Mouse (Mus musculus): ENCODE data around the gene Ppm1e. TPM values are rescaled to one million over a fixed set of nuclear protein-coding genes. Genes with fewer than 3 reads are reported as not detected.

Gene Ppm1e
- polyA plus RNA-seq, 1 experiment from 2014 or later, result 20.5 TPM

Other genes with a start within 250 kb of the Ppm1e start
- 114 and 127 TPM in 2 replicates for gene Ska2, start 249.8 kb downstream of the Ppm1e start, polyA plus RNA-seq (2016; fragmentation: Nextera tagmentation; extraction: Ambion mirVana)
- 105 and 114 TPM in 2 replicates for gene Trim37, start 231.9 kb downstream of the Ppm1e start, polyA plus RNA-seq (2016; fragmentation: Nextera tagmentation; extraction: Ambion mirVana)
- gene Rad51c, start 45.9 kb upstream of the Ppm1e start, polyA plus RNA-seq (2016; fragmentation: Nextera tagmentation; extraction: Ambion mirVana), result 11.8 and 12.1 TPM in 2 replicates
- 0.35 and 0.42 TPM in 2 replicates for gene Tex14, start 46.0 kb upstream of the Ppm1e start, polyA plus RNA-seq (2016; fragmentation: Nextera tagmentation; extraction: Ambion mirVana)
- gene Gm11492, start 207.6 kb upstream of the Ppm1e start, polyA plus RNA-seq (2016; fragmentation: Nextera tagmentation; extraction: Ambion mirVana), result not detected in 2 replicates
- gene Sept4, start 209.9 kb upstream of the Ppm1e start, polyA plus RNA-seq (2016; fragmentation: Nextera tagmentation; extraction: Ambion mirVana), result 8.1 and 8.3 TPM in 2 replicates
- gene Mtmr4, start 233.1 kb upstream of the Ppm1e start, polyA plus RNA-seq (2016; fragmentation: Nextera tagmentation; extraction: Ambion mirVana), result 71.4 and 75.2 TPM in 2 replicates